Mouse (Mus musculus) heart, adult 9 months (tissue): ENCODE data around the gene Commd9.

ENCODE experiments used
- DNase-seq, 2 experiments: peaks; one replicate each; pipeline ENCODE4 v3.0.0; 2022; ENCODE audit warnings: low spot score in 2 of 2

Commd9 gene

DNA sequence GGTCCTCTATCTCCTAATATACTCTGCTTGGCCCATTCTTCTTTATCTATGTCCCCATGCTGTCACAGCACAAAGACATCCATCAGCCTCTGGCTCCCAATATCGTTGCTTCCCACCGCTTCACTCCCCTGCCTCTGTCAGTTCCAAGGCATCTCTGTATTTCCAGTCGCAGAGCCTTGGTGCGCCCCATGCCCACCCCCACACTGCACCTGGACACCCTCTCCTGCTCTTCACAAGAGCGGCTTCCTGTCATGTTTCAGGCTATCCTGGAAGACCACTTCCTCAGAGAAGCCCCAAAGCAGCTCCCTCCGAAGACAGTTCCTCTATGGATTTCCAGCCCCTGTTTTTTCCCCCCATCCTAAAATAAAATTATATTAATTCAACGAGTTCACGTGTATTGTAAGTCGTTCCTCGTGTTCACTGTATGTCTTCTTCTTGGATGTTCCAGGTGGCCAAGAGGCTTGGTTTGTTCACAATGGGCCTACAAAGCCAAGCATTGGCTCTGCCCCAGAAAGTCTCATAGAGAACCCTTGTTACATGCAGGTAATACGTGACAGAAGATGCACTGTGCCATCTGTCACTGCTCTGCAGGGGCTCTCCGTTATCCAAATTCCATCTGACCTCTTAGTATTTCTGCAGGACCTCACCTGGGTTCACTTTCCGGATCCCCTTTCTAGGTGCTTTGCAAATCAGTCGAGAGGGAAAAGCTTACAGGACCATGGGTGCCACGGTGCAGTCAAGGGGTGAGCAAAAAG is 23.5 kb downstream of the Commd9 start:
- no peak for DNase-seq

DNA sequence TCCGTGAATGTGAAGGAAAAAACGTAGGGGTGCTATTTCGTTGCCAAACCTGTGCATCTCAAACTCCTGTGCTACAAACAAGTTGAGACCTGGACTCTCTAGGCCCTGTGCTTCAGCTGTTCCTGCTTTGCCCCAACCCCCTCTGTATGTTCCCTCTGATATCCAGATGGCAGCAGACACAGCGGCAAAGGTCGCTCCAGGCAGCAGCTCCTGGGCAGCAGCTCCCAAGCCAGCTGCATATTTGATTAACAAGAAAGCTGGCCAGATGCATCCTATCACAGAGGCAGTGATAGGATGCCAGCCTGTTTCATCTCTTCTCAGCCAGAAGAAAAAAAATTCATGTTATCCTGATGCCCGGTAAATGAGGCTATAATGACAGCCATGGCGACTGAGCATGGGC is 32.5 kb downstream of the Commd9 start:
- DNase-seq = no peak

DNA sequence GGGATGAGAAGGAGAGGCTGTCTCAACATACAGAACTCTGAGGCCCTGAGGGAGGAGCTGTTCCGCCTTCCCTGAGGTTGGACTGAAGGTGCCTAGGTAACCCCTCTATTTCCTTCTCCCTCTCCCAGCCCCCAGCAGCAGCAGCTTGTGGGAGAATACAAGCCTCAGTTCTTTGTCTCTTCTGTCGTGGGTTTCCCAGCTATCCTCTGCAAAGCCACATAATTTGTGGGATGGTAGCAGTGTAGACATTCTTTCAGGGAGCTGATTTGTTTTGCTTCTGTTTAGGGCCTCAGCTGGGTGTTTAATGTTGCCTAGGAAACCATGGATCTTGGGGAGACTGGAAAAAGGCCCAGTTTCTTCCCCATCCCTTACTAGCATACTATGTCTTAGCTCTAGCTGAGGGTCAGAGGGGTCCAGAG is 34.1 kb downstream of the Commd9 start:
- DNase-seq = no peak

DNA sequence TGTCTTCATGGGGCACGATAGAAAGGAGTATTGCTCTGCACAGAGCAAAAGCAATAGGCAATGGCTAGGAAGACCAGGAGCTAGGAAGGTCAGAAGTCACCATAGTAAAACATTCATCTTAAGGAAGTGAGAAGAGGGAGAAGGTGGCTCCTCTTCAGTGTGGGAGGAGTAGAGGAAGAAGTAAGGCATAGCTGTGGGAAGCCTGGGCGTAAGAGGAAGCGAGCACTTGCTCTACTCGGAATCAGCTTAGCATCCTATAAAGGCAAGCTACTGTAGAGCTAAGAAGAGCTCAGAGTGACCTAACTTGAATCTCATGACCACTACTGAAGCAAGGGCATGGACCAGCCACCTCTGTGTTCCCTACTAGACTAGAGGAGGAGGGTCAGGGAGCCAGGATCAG is 36.3 kb downstream of the Commd9 start:
- DNase-seq = no peak

DNA sequence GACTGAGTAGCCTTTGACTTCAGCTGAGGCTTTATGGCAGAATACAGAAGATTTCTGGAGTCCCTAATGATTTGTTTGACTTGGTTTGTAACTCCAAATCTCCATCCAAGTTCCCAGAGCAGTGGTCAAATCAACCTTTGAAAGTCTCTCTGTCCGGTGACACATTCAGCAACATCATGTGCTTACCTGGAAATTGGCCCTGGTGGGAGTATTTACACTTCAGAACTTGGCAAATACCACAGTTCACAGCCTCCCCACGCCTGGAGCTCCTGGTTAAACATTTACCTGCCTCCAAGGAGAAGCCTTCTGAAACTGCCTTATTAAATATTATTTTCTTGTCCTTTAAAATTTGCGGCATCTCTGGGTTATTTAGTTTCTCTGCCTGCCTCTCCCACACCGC is 37.1 kb downstream of the Commd9 start:
- DNase-seq = no peak

DNA sequence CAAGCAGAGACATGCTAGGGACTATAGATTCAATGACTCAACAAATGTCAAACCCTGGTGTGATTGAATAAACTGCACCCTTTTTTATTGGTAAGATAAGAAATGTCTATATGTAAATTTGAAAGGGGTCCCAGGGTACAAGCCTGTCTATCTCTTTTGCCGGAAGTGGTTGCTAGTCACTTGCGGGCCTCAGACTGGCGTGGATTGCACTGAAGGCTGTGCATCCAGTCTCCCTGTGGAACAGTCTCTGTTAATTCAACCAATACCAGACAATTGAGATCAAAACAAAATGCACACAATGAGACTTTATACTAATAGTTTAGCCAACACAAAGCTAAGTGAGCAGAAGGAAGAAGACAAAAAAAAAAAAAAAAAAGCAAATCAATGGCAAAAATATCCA is 39.1 kb downstream of the Commd9 start:
- no peak for DNase-seq

DNA sequence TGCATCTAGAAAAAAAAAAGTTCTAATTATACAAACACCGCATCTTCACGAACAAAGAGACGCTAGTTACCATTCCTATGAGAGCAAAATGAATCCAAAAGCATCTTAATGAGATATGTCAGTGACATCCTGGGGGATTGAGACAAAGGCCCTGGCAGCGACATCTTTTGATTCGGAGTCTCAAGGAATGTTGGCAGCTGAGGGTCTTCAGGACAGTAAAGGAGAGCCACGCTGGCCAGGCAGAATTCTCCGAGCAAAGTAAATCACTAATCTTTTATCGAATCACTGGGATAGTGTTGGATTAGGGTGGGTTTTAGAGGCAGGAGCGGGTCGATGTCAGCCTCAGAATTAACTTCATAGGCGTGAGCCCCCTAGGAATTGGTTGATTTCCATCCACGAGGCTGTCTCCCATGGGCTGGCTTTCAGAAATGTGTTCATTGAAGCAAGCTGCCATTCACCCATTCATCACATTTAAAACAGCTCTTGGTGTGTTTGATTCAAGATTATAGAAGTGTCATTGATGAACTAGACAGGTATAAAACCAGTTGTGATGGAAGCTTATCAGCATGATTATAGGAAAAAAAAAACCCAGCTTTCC is 39.6 kb downstream of the Commd9 start:
- DNase-seq = no peak

DNA sequence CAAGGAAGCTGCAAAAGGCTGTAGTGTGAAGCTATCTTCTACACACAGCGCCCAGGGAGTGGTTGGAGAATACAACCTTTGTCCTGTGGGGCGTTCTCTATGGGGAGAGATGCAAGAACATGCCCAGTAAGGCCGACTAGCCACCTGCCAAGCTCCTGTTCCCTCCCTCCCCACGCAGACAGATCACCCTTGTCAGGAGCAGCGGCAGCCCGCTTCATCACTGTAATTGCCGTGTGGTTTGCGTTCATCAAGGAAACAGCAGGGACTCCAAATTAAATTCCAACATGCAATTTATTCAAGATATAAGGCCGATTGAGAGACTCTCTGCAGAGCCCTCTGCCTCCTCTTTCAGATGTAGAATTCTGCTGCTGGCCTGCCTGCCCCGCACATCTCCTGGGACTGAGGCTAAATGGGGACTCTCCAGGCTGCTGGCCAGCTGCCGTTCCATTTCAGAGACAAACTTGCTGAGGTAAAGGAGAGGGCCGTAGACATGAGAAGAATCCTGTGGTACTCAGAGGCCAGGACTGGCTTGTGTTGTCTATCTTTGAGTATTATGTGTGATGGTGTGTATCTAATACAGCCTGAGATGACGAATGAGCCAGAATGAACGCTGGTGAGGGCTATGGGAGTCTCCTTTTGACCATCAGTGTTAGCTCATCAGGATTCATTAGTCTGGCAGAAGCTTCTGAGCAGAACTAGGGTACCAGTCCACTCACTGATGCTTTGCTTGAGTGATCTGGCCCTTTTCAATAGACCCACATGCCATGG is 46.3 kb downstream of the Commd9 start:
- DNase-seq = peak in 1 of 2 experiments; percentile 4

DNA sequence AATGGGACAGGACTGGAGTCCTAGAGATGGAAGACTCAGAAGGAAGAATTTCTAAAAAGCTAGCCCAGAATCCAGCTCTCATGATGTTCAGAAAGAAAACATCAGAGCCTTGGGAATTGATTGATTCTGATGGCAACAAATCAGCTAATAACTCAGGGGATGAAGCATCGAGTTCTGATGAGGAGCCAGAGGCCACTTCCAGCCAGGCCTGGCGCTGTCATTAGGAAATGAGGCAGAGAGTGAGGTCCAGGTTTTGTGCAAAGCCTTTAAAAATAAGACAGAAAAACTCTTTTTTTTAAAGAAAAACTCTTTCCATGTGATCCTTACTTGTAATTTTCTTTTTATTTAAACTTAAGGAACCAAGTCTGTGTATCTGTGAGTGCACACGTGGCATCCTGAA is 47.3 kb downstream of the Commd9 start:
- no peak for DNase-seq

DNA sequence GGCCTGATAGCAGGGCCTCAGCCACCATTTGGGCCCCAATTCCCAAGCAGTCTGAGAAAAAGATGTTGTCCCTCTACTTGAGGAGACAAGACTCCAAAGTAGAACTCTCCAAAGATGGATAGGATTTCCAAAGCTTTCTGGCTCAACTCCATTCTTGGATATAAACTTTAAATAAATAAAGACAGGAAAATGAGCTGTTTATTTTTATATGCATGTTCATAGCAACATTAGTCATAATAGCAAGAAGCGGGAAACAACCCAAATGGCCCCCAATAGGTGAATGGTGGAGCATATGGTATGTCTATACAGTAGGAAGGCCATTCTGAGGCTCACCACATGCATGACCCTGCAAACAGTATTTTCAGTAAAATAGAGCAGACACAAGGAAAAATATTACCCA is 49.0 kb downstream of the Commd9 start:
- DNase-seq = no peak

DNA sequence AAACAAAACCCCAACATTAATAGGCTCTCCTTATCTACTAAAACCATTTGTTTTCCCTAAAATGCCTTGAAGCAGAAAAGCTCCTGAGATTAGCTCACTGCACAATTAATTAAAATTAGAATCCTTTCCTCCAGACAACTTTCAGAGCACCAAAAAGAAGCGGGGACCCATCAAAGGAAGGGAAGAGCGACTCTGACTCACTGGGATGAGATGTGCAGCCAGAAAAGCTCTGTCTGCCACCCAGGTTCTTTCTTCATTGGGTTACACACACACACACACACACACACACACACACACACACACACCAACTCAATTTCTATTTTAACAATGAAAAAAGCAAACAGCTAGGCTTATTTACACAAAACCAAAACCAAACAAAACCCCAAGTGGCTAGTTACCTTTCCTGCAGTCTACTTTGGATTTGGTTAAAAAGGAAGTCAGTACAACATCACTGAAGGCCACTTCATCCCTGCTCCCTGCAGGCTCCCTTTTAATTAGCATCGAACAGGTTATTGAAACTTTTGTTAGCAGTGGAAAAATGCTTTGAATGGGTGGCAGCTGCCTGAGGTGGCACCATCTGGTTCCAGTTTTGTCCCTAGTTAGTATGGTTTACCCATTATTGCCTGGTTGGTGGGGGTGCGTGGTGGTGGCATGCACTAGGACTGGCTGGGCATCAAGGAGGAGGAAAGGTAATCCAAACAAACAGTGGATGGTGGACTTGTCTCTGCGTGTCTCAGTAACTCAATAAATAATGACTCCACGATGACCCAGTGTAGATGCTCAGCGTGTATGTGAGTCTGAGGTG is 64.9 kb downstream of the Commd9 start:
- no peak for DNase-seq
